Mouse (Mus musculus): Measurements from ENCODE around the gene Ncbp1.

Ncbp1 gene

GRCm38 (mm10) chr4:46201834-46202561 lies 63.6 kb downstream of the Ncbp1 start:
- peak; percentile 63 for DNase-seq (ENCODE audit: low spot score)

DNA sequence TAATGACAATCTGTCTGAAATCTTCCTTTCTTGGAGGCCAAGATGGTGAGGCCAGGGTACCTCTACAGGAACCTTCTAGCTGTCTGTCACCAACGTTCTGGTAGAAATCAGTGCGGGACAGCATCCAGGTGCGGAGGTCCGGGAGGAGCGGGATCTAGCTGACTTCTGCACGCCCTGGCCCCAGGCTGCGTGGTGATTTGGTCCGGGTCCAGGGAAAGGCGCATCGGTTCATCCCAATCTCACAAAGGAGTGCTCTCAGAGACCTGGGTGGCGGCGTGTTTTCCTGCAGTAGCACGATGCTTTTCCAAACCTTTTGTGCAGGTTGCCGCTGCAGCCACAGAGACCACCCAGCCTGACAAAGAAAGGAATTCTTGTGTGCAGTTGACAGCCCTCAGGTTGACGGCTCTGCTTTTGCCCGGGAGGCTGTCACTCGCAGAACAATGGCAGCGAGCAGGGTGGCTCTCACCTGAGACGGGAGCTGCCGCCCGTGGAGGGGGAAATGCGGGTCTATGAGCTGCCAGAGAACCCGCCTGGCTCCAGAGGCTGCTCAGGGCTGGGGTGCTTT lies 64.2 kb downstream of the Ncbp1 start:
- no peak for DNase-seq (ENCODE audit: low spot score)

GRCm38 (mm10) chr4:46221090-46221489 lies 82.7 kb downstream of the Ncbp1 start:
- no peak for DNase-seq (ENCODE audit: low spot score)
